Mouse (Mus musculus) CH12.LX (cell line): ENCODE data around the gene Eif1. TPM values are rescaled to one million over a fixed set of nuclear protein-coding genes. Genes with fewer than 3 reads are reported as not detected.

ENCODE experiments used
- DNase-seq: peaks from one replicate; pipeline ENCODE4 v3.0.0-alpha.2; 2013; ENCODE audit errors: extremely low read depth
- H3K27ac ChIP-seq: 2 replicates; pipeline ENCODE4 v1.5.1; 2012; ENCODE audit warnings: low read depth, mild to moderate bottlenecking, control low read depth, moderate library complexity; ENCODE audit not compliant: insufficient read depth
- H3K27me3 ChIP-seq: replicated peaks from 2 replicates; pipeline ENCODE3; 2012; ENCODE audit warnings: inconsistent platforms
- H3K36me3 ChIP-seq, 2 experiments: replicated peaks in 1 of 2; 2 replicates each; pipeline versions ENCODE3 to v1.6.1; 2012; ENCODE audit warnings: inconsistent platforms in 1 of 2, low read length in 1 of 2, mild to moderate bottlenecking in 1 of 2, mixed read lengths in 1 of 2, moderate library complexity in 1 of 2; ENCODE audit not compliant: control insufficient read depth in 1 of 2, insufficient read depth in 1 of 2
- H3K4me1 ChIP-seq, 2 experiments: 2 replicates each; pipeline ENCODE4 v1.6.1; 2012; ENCODE audit warnings: inconsistent platforms in 1 of 2, moderate library complexity in 1 of 2; ENCODE audit not compliant: insufficient read depth in 2 of 2, control insufficient read depth in 1 of 2
- H3K4me2 ChIP-seq: 2 replicates; pipeline ENCODE4 v1.6.1; 2012; ENCODE audit warnings: low read depth, mild to moderate bottlenecking, control low read depth; ENCODE audit not compliant: poor library complexity, insufficient read depth, severe bottlenecking
- H3K4me3 ChIP-seq, 3 experiments: fragments of 150-350 bp in 1 of 3; sonication (generic) in 1 of 3; replicated peaks in 1 of 3; 2 replicates each; pipeline versions ENCODE3 to v1.5.1; 2011 to 2012; ENCODE audit warnings: low read depth in 2 of 3, low read length in 2 of 3, mild to moderate bottlenecking in 2 of 3, moderate library complexity in 2 of 3, control low read depth in 1 of 3, improper control_type of control experiment in 1 of 3, inconsistent platforms in 1 of 3, mixed read lengths in 1 of 3; ENCODE audit not compliant: poor library complexity in 1 of 3
- H3K79me2 ChIP-seq: replicated peaks from 2 replicates; pipeline ENCODE4 v1.6.1; 2012; ENCODE audit warnings: mild to moderate bottlenecking, moderate library complexity; ENCODE audit not compliant: control insufficient read depth, poor library complexity, insufficient read depth, severe bottlenecking; ENCODE audit errors: extremely low read depth
- H3K9ac ChIP-seq: 2 replicates; pipeline ENCODE4 v1.6.1; 2012; ENCODE audit warnings: low read depth, mild to moderate bottlenecking, control low read depth, moderate library complexity; ENCODE audit not compliant: insufficient read depth
- H3K9me3 ChIP-seq: replicated peaks from 2 replicates; pipeline ENCODE3; 2012; ENCODE audit warnings: low read length, inconsistent platforms, mixed read lengths
- BHLHE40 ChIP-seq: IDR thresholded peaks from 2 replicates; pipeline ENCODE4 v1.6.1; 2011; ENCODE audit warnings: mild to moderate bottlenecking, low read depth, low read length, improper control_type of control experiment
- CHD1 ChIP-seq: IDR thresholded peaks from 2 replicates; pipeline ENCODE4 v1.6.1; 2012; ENCODE audit warnings: low read depth, low read length, improper control_type of control experiment, inconsistent platforms
- E2F4 ChIP-seq: IDR thresholded peaks from 2 replicates; pipeline ENCODE4 v1.6.1; 2011; ENCODE audit warnings: low read depth, low read length, improper control_type of control experiment; ENCODE audit not compliant: insufficient replicate concordance
- ELF1 ChIP-seq: IDR thresholded peaks from 2 replicates; pipeline ENCODE4 v1.6.1; 2014; ENCODE audit warnings: low read depth, mild to moderate bottlenecking, inconsistent platforms, low read length, improper control_type of control experiment
- EP300 ChIP-seq: IDR thresholded peaks from 2 replicates; pipeline ENCODE4 v1.6.1; 2011; ENCODE audit warnings: low read length, improper control_type of control experiment
- ETS1 ChIP-seq: conservative IDR thresholded peaks from 2 replicates; pipeline ENCODE4 v1.6.1; 2012; ENCODE audit warnings: low read depth, mild to moderate bottlenecking, inconsistent platforms, low read length, improper control_type of control experiment, moderate library complexity
- GABPA ChIP-seq: IDR thresholded peaks from 2 replicates; pipeline ENCODE4 v1.6.1; 2012; ENCODE audit warnings: low read depth, low read length, improper control_type of control experiment, inconsistent platforms; ENCODE audit not compliant: insufficient replicate concordance
- HCFC1 ChIP-seq: IDR thresholded peaks from 2 replicates; pipeline ENCODE4 v1.6.1; 2012; ENCODE audit warnings: low read depth, mild to moderate bottlenecking, inconsistent platforms, low read length, improper control_type of control experiment
- KAT2A ChIP-seq: IDR thresholded peaks from 2 replicates; pipeline ENCODE4 v1.6.1; 2012; ENCODE audit warnings: low read length, improper control_type of control experiment, inconsistent platforms; ENCODE audit not compliant: insufficient replicate concordance
- MAFK ChIP-seq: IDR thresholded peaks from 2 replicates; pipeline ENCODE4 v1.6.1; 2011; ENCODE audit warnings: low read length, improper control_type of control experiment; ENCODE audit not compliant: insufficient replicate concordance
- MAX ChIP-seq: IDR thresholded peaks from 2 replicates; pipeline ENCODE4 v1.6.1; 2011; ENCODE audit warnings: low read length, improper control_type of control experiment
- MEF2A ChIP-seq: IDR thresholded peaks from 2 replicates; pipeline ENCODE4 v1.6.1; 2014; ENCODE audit warnings: low read depth, mild to moderate bottlenecking, inconsistent platforms, low read length, improper control_type of control experiment, borderline replicate concordance
- MYC ChIP-seq: IDR thresholded peaks from 2 replicates; pipeline ENCODE4 v1.6.1; 2011; ENCODE audit warnings: low read depth, mild to moderate bottlenecking, improper control_type of control experiment, low read length
- NRF1 ChIP-seq: IDR thresholded peaks from 2 replicates; pipeline ENCODE4 v1.6.1; 2014; ENCODE audit warnings: low read depth, mild to moderate bottlenecking, inconsistent platforms, low read length, improper control_type of control experiment, moderate library complexity
- PAX5 ChIP-seq: IDR thresholded peaks from 2 replicates; pipeline ENCODE4 v1.6.1; 2012; ENCODE audit warnings: low read length, inconsistent platforms, mixed read lengths
- RAD21 ChIP-seq: IDR thresholded peaks from 2 replicates; pipeline ENCODE4 v1.6.1; 2011; ENCODE audit warnings: low read depth, mild to moderate bottlenecking, low read length, improper control_type of control experiment, moderate library complexity
- SMC3 ChIP-seq: IDR thresholded peaks from 2 replicates; pipeline ENCODE4 v1.6.1; 2011; ENCODE audit warnings: low read depth, low read length, improper control_type of control experiment
- TBP ChIP-seq: conservative IDR thresholded peaks from 2 replicates; pipeline ENCODE4 v1.6.1; 2011; ENCODE audit warnings: low read depth, low read length, improper control_type of control experiment
- TCF12 ChIP-seq: IDR thresholded peaks from 2 replicates; pipeline ENCODE4 v1.6.1; 2014; ENCODE audit warnings: low read depth, mild to moderate bottlenecking, inconsistent platforms, low read length, improper control_type of control experiment
- UBTF ChIP-seq: IDR thresholded peaks from 2 replicates; pipeline ENCODE4 v1.6.1; 2012; ENCODE audit warnings: low read depth, mild to moderate bottlenecking, inconsistent platforms, low read length, improper control_type of control experiment, moderate library complexity
- USF2 ChIP-seq: conservative IDR thresholded peaks from 2 replicates; pipeline ENCODE4 v1.6.1; 2011; ENCODE audit warnings: low read depth, low read length, improper control_type of control experiment
- ZC3H11A ChIP-seq: IDR thresholded peaks from 2 replicates; pipeline ENCODE4 v1.6.1; 2012; ENCODE audit warnings: low read depth, mild to moderate bottlenecking, inconsistent platforms, low read length, improper control_type of control experiment
- ZKSCAN1 ChIP-seq: IDR thresholded peaks from 2 replicates; pipeline ENCODE4 v1.6.1; 2012; ENCODE audit warnings: low read depth, inconsistent platforms, low read length, improper control_type of control experiment, borderline replicate concordance
- ZNF384 ChIP-seq: IDR thresholded peaks from 2 replicates; pipeline ENCODE4 v1.6.1; 2012; ENCODE audit warnings: low read depth, low read length, improper control_type of control experiment, inconsistent platforms
- dilution Hi-C: fragments of 300-500 bp; cut with MboI; formaldehyde crosslinking; loops from 2 replicates; pipeline ENCODE4 v1.14.3; 2020; ENCODE audit warnings: low sequenced_read_pairs; ENCODE audit not compliant: extremely low pct_unique_long_range_greater_than_20kb, extremely low pct_ligation_motif_present
- in situ Hi-C: fragments of 300-500 bp; cut with MboI; formaldehyde crosslinking; loops from 3 replicates; pipeline ENCODE4 v1.14.3; 2019; ENCODE audit warnings: low sequenced_read_pairs, low pct_ligation_motif_present, low pct_unique_long_range_greater_than_20kb, mixed read lengths
- polyA plus RNA-seq: library from polyadenylated mRNA; unstranded; fragments of >175 nt; gene quantifications from 2 replicates; pipeline ENCODE4 v1.2.1, GENCODE M21; 2012; ENCODE audit warnings: low read depth; ENCODE audit not compliant: insufficient read length
- total RNA-seq, 2 experiments: library from RNA; depleted of rRNA; stranded (reverse); fragments of 300-350 nt in 1 of 2; fragments of >200 nt in 1 of 2; gene quantifications; 2 replicates each; pipeline ENCODE4 v1.2.3; 2012 to 2014

Gene Eif1
- total and polyA plus RNA-seq, 3 experiments = 249 to 989 (median 406) TPM

DNA sequence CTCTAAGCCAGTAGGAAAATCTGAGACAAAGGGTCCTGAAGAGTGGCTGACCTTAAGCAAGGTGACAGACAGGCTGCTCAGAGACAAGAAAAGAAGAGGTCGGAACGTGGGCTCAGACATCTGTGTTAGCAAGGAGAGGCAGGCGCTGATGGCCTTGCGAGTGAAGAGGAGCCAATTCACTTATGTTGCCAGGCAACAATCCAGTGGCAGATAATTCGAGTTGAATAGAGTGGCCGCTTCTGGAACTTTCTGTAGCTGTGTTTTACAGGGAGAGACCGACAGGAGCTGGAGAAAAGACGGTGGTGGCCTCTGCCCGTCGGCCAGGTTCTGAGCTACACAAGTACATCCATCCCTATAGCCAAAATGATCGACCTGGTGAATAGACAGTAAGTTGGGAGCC, 7.6 kb downstream of the Eif1 start:
- Histone ChIP-seq H3K4me2 (no peak overlapping the region), H3K9ac (no peak overlapping the region)
- TF ChIP-seq SMC3 (no peak), UBTF (no peak), ZC3H11A (no peak), GABPA (no peak), TCF12 (no peak), TBP (no peak), MAX (no peak), HCFC1 (no peak), ZNF384 (no peak), RAD21 (no peak), PAX5 (no peak)
- TF ChIP-seq, all 38 proteins: peak for 0
- DNase-seq = no peak
- peaks cover 12% of the 10 kb centered on the region for H3K27me3 ChIP-seq
- H3K79me2 ChIP-seq = peaks cover under 1% of the 10 kb centered on the region; the same call in 1 of the 2 replicates
- peaks cover 4 to 9% of the 10 kb centered on the region in 2 experiments; a peak in 3 of 4 replicates for H3K4me1 ChIP-seq
- dilution Hi-C loops = no loop called here
- no peak overlapping the region for H3K4me3 ChIP-seq
- no peaks in the 10 kb centered on the region for H3K9me3 ChIP-seq
- H3K27ac ChIP-seq = no peak overlapping the region
- peaks cover 4 to 5% of the 10 kb centered on the region in 2 experiments for H3K36me3 ChIP-seq
- in situ Hi-C loops = no loop called here

DNA sequence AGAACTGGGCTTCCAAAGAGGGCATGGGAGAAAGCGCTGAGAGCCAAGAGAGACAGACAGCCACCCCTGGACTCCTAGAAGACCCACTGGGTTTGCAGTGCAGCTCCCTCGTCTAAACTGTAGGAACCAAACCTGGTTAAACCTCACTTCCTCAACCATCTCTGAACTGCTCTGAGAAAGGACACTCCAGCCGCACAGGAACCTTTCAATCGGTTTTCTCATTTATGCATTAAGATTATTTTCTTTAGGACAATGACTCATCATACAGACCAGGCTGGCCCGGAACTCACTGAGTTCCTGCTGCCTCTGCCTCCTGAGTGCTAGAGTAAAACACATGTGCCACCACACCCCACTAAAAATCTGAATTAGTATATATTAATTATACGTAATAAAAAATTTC, 8.1 kb downstream of the Eif1 start:
- in situ Hi-C loops = no loop called here
- Histone ChIP-seq H3K4me2 (no peak overlapping the region), H3K9me3 (no peaks in the 10 kb centered on the region), H3K27ac (no peak overlapping the region), H3K4me3 (no peak overlapping the region), H3K79me2 (no peaks in the 10 kb centered on the region), H3K36me3 (peaks cover 0 to under 1% of the 10 kb centered on the region in 2 experiments), H3K9ac (no peak overlapping the region), H3K27me3 (peaks cover 16% of the 10 kb centered on the region), H3K4me1 (peaks cover 4% of the 10 kb centered on the region in 2 experiments; a peak in 3 of 4 replicates)
- dilution Hi-C loops = no loop called here
- DNase-seq = no peak
- TF ChIP-seq CHD1 = no peak
- TF ChIP-seq RAD21 = no peak
- TF ChIP-seq ZNF384 = no peak
- TF ChIP-seq ELF1 = no peak
- TF ChIP-seq MYC = no peak
- no peak for TF ChIP-seq PAX5
- TF ChIP-seq KAT2A = no peak
- no peak for TF ChIP-seq USF2
- no peak for TF ChIP-seq BHLHE40
- no peak for TF ChIP-seq ETS1
- no peak for TF ChIP-seq EP300
- TF ChIP-seq MAFK = no peak
- no peak for TF ChIP-seq NRF1
- TF ChIP-seq E2F4 = no peak
- TF ChIP-seq ZKSCAN1 = no peak
- TF ChIP-seq SMC3 = no peak
- TF ChIP-seq MEF2A = no peak
